Mouse (Mus musculus): ENCODE data around the gene Arf3. TPM values are rescaled to one million over a fixed set of nuclear protein-coding genes. Genes with fewer than 3 reads are reported as not detected.

The Arf3 gene
- polyA plus RNA-seq, 1 experiment from 2014 or later: 41.6 TPM

DNA sequence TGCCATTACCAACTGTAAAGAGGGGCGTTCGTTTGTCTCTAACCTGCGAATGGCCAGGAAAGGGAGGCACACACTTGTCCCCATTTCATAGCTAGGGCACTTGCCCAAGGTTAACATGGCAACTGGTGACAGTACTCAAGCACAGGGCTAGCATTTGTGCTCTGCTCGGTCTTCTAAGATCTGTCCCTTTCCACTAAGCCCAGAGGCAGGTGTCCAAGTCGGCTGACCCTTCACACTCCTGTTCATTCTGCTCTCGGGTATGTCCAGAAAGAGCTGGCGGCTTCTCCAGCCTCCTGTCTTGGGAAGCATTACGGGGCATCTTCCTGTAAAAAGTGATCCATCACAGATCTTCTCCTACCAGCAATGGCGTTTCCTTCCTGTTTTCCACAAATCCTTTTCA is 34.6 kb downstream of the Arf3 start:
- no peak overlapping the region for H3K9ac ChIP-seq

DNA sequence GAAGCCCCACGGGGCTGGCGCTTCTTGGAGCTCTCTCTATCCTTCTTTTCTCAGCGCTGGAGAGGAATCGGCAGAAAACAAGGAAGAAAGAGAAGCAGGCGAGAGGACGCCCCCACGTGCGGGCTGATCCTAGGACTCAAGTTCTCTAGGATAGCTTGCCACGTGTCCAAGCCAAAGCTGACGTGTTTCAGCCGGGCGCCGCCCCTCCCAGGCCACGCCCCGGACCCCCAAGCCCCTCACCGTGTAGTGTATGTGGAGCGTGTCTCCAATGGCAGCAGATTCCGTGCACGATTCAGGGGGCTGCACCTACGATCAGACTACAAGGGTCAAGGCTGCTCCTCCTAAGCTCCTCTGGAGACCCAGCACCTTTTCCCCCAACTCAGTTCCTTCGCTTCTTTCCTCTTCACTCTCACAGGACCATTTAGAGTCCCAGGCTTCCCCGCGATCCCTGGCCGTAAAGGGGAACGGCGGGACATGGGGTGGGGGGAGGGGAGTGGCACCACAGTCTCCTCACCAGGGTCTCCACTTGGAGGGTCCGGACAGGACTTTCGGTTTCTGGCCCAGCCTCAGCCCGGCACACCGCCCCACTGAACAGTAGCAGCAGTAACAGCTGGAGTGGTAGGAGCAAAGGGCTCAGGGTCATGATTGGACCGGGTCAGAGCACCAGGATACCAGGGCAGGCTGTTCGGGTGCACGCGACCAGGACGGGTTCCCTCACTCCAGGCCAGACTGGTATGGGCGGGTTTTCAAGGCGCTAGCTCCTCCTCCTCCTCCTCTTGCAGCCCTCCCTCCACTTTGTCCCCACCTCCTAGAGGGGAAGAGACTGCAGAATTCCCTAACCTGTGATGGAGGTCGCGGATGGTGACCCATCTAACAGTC is 35.3 kb downstream of the Arf3 start, which contains the start of gene Fkbp11:
Gene Fkbp11 (minus strand): TSS at position 756 of the 879 bp plus-strand sequence.
- peaks cover 17% of the 10 kb centered on the region for H3K4me1 ChIP-seq
- peak; percentile 84 for ATAC-seq (ENCODE audit: insufficient read depth, low FRiP score, low read depth)
- peak within 1 kb of the TSS; percentile 53 for H3K4me3 ChIP-seq (replicated peaks)
- WGBS: under 1% methylated on average over 38 of the region's 39 CpGs
- H3K27me3 ChIP-seq (replicated peaks): no peaks in the 10 kb centered on the region
- H3K36me3 ChIP-seq: no peaks in the 10 kb centered on the region
- H3K9me3 ChIP-seq: no peaks in the 10 kb centered on the region
- H3K9ac ChIP-seq: peak within 1 kb of the TSS; percentile 33; the same call in 1 of the 2 replicates
- H3K4me2 ChIP-seq: peak within 1 kb of the TSS; percentile 98
- H3K27ac ChIP-seq: peak within 1 kb of the TSS; percentile 42

More for the DNA sequence above, 34.6 kb downstream of the Arf3 start:
- Histone ChIP-seq H3K4me1 (peaks cover 18% of the 10 kb centered on the region), H3K4me2 (peak overlapping the region; percentile 98), H3K27ac (no peak overlapping the region), H3K4me3 (replicated peaks) (peak overlapping the region; percentile 53), H3K36me3 (no peaks in the 10 kb centered on the region), H3K9me3 (no peaks in the 10 kb centered on the region), H3K27me3 (replicated peaks) (no peaks in the 10 kb centered on the region)
- ATAC-seq (ENCODE audit: insufficient read depth, low FRiP score, low read depth): no peak
- 22% methylated on average over 9 of the region's 9 CpGs for WGBS

DNA sequence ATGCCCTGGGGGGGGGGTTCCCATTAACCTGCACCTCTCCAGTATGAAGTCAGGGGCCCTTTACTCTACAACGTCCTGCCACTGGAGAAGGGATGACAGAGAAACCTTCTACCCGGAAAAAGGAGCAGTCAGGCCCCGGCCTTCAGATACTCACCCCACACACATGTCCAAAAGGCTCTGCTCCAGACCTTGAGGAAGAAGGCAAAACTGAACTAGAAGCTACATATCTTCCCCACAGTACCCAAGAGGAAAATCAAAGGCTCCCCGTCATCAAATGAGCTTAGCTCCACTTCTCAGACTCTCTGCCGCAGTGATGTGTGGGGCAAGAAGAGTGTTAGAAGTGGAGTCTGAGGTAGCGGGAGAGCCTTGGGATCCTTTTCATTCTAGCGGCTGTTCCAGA is 36.3 kb downstream of the Arf3 start:
- Histone ChIP-seq H3K27me3 (replicated peaks) (no peaks in the 10 kb centered on the region), H3K9ac (no peak overlapping the region), H3K4me1 (peaks cover 17% of the 10 kb centered on the region), H3K9me3 (no peaks in the 10 kb centered on the region), H3K36me3 (no peaks in the 10 kb centered on the region), H3K4me3 (replicated peaks) (peak overlapping the region; percentile 53), H3K4me2 (peak overlapping the region; percentile 98), H3K27ac (no peak overlapping the region)
- WGBS: 52% methylated on average over 7 of the region's 7 CpGs
- no peak for ATAC-seq (ENCODE audit: insufficient read depth, low FRiP score, low read depth)

DNA sequence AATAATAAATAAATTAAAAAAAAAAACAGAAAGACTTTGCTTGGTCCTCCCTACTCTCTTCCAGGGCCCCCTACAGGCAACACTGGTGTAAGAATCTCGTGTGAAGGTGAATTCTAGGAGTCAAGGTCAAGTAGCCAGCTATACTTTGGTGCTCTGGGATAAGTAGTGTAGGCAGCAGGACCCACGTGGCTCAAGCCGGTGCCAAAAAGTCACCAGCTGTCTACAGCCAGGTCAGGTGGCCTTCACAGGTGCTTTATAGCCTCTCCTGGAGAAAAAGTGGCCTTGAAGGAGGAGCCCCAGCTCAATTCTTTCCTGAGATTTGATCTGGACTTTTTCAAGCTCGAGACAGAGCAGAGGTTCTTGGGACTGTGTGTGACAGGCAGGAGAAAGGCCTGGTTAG is 36.9 kb downstream of the Arf3 start:
- H3K4me1 ChIP-seq: peaks cover 17% of the 10 kb centered on the region
- no peak overlapping the region for H3K4me3 ChIP-seq (replicated peaks)
- ATAC-seq (ENCODE audit: insufficient read depth, low FRiP score, low read depth): no peak
- WGBS: 66% methylated on average over 4 of the region's 4 CpGs
- no peak overlapping the region for H3K9ac ChIP-seq
- H3K27me3 ChIP-seq (replicated peaks): no peaks in the 10 kb centered on the region
- no peaks in the 10 kb centered on the region for H3K9me3 ChIP-seq
- no peak overlapping the region for H3K27ac ChIP-seq
- H3K36me3 ChIP-seq: no peaks in the 10 kb centered on the region
- no peak overlapping the region; the same call in 1 of the 2 replicates for H3K4me2 ChIP-seq

DNA sequence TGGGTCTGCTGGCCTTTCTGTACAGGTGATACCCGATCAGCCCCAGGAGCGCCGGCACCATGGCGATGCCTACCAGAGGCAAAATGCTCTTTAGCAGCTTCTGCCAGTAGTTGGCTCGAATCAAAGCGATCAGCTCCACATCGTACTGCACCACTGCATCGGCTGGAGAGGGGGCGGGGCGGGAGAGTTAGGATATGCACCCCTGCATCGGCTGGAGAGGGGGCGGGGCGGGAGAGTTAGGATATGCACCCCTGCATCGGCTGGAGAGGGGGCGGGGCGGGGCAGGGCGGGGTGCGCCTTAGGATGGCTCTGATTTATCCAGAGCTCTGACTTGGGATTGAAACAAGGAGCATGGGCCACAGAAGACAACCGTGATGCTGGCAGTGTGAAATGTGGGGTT is 38.6 kb downstream of the Arf3 start:
- Histone ChIP-seq H3K4me3 (replicated peaks) (no peak overlapping the region), H3K27me3 (replicated peaks) (no peaks in the 10 kb centered on the region), H3K9ac (no peak overlapping the region), H3K4me2 (peak overlapping the region; percentile 23), H3K4me1 (peaks cover 17% of the 10 kb centered on the region), H3K36me3 (no peaks in the 10 kb centered on the region), H3K27ac (no peak overlapping the region), H3K9me3 (no peaks in the 10 kb centered on the region)
- WGBS: 27% methylated on average over 19 of the region's 19 CpGs
- ATAC-seq (ENCODE audit: insufficient read depth, low FRiP score, low read depth): no peak

DNA sequence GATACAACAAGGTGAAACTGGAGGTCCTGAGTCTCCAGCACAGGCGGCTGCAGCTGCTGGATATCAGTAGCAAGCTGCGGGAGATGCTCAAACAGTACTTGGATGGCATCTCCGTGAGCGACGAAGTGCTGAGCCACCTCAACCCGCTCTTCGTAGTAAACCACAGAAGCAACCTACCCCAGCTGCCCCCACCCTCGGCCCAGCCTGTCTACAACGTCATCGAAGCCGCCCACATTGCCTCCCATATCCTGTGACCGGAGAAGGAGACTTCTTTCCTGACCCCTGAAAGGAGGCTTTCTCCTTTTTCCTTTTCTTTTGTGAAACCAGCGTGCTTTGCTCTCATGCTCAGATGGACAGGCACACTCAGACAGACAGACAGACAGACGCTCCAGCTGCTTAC is 40.2 kb downstream of the Arf3 start:
- H3K27me3 ChIP-seq (replicated peaks): no peaks in the 10 kb centered on the region
- no peak overlapping the region for H3K9ac ChIP-seq
- H3K4me2 ChIP-seq: 0 out of 2 replicates have a peak overlapping the region, but pooled peaks have one; percentile 9
- no peak overlapping the region for H3K4me3 ChIP-seq (replicated peaks)
- H3K36me3 ChIP-seq: no peaks in the 10 kb centered on the region
- H3K9me3 ChIP-seq: no peaks in the 10 kb centered on the region
- no peak for ATAC-seq (ENCODE audit: insufficient read depth, low FRiP score, low read depth)
- H3K4me1 ChIP-seq: peaks cover 14% of the 10 kb centered on the region
- H3K27ac ChIP-seq: no peak overlapping the region
- 39% methylated on average over 14 of the region's 14 CpGs for WGBS

DNA sequence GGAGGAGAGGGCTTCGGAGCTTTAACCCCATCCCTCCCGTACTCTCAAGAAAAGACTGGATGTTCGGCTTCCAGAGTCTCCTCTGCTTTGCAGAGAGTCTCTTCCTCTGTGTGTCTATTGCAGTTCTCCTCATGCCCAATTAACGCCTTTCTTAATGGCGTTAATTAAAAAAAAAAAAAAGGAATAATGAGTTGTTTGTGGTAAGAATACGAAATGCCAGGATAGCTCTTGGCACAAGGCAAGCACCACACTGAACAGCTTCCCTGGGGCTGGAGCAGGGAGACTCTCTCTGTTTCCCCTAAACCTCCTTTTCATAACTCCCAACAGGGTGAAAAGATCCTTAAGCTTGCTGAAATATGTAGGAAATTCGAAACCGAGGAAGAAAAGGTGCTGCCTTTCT is 40.8 kb downstream of the Arf3 start:
- no peak for ATAC-seq (ENCODE audit: insufficient read depth, low FRiP score, low read depth)
- H3K27me3 ChIP-seq (replicated peaks): no peaks in the 10 kb centered on the region
- no peaks in the 10 kb centered on the region for H3K9me3 ChIP-seq
- no peak overlapping the region for H3K4me3 ChIP-seq (replicated peaks)
- H3K4me1 ChIP-seq: peaks cover 9% of the 10 kb centered on the region
- no peak overlapping the region for H3K9ac ChIP-seq
- no peak overlapping the region for H3K27ac ChIP-seq
- H3K36me3 ChIP-seq: no peaks in the 10 kb centered on the region
- 73% methylated on average over 8 of the region's 8 CpGs for WGBS
- no peak overlapping the region for H3K4me2 ChIP-seq

DNA sequence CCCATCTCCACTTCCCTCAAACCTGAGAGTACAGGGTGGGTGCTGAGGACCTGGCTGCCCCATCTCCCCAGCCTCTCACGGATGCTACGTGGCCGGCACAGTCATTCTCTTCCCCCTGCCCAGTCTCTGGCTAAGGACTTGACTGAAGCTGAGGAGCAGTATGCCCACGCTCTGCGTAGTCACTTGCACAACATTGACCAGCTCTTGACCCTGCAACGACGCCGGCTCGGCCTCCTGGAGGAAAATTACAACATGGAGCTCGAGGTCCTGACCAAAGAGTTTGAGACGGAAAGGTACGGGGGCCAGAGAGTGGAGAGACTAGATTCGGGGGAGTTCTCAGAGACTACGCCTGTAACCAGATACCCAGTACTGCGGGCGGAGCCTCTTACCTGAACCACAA is 45.7 kb downstream of the Arf3 start:
- Histone ChIP-seq H3K27me3 (replicated peaks) (no peaks in the 10 kb centered on the region), H3K4me3 (replicated peaks) (no peak overlapping the region), H3K4me2 (no peak overlapping the region), H3K27ac (no peak overlapping the region), H3K4me1 (no peaks in the 10 kb centered on the region), H3K9me3 (no peaks in the 10 kb centered on the region), H3K9ac (no peak overlapping the region), H3K36me3 (no peaks in the 10 kb centered on the region)
- WGBS: 58% methylated on average over 16 of the region's 16 CpGs
- no peak for ATAC-seq (ENCODE audit: insufficient read depth, low FRiP score, low read depth)

DNA sequence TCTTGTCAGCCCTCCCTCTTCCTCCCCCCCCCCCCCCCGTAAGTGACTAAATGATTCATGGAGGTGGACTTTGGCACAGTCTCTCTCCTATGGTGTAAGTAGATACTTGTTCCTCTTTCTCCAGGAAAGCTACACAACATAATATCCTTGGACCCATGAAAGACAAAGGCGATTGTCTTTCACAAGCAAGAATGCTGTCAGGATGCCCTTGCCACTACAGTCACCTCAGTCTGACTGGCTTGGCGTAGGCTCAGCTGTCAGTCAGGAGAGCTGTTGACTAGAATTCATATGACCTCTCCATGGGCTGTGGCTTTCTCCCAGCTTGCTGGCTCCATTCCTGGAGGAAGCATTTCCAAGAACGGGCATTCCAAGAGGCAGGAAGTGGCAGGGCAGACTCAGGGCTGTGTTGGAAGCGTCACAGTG is 48.8 kb downstream of the Arf3 start:
- Histone ChIP-seq H3K36me3 (no peaks in the 10 kb centered on the region), H3K4me2 (no peak overlapping the region), H3K4me1 (no peaks in the 10 kb centered on the region), H3K27me3 (replicated peaks) (no peaks in the 10 kb centered on the region), H3K9ac (no peak overlapping the region), H3K4me3 (replicated peaks) (no peak overlapping the region), H3K9me3 (no peaks in the 10 kb centered on the region), H3K27ac (no peak overlapping the region)
- 61% methylated on average over 5 of the region's 5 CpGs for WGBS
- ATAC-seq (ENCODE audit: insufficient read depth, low FRiP score, low read depth): no peak

DNA sequence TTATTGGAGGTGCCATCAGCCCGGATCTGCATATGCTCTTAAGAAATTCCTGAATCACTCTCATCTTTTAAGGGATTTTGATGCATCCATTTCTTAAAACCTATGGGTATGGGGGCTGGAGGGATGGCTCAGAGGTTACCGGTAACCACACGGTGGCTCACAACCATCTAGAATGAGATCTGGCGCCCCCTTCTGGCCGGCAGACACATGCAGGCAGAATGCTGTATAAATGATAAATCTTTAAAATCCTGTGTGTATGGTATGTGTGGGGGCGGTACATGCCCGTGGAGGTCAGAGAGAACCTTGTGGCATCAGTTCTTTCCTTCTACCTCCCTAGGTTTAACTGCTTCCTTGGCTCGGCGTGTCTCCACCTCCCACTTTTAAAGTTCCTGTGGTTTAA is 52.6 kb downstream of the Arf3 start:
- H3K4me2 ChIP-seq: no peak overlapping the region
- H3K9me3 ChIP-seq: no peaks in the 10 kb centered on the region
- no peak overlapping the region for H3K27ac ChIP-seq
- H3K27me3 ChIP-seq (replicated peaks): no peaks in the 10 kb centered on the region
- no peaks in the 10 kb centered on the region for H3K36me3 ChIP-seq
- 12% methylated on average over 9 of the region's 9 CpGs for WGBS
- H3K4me1 ChIP-seq: no peaks in the 10 kb centered on the region
- no peak for ATAC-seq (ENCODE audit: insufficient read depth, low FRiP score, low read depth)
- no peak overlapping the region for H3K4me3 ChIP-seq (replicated peaks)
- H3K9ac ChIP-seq: no peak overlapping the region

DNA sequence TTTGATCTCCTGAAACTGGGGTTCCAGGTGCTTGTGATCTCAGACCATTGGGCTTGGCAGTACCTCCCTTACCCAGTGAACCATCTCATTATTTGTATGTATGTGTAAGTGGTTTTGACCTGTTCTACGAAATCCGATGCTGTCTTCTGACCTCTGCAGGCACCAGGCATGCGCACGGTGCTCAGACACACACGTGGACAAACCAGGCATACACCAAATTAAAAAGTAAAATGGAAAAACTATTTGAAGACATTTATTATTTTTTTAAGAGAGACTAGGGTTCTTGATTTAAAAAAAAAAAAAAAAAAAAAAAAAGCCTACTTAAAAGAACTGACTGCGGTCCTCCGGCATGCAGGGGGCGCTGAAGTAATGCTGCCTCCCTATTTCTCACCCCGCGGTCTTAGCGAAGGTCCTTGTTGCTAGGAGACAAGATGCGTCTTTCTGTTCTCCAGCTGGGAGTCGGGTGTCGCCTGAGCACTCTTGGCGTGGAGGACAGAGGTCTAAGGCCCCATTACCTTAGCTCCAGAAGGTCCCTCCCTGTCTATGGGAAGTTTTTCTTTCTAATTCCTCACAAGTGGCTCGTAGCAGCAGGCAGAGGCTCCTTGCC is 55.1 kb downstream of the Arf3 start, which contains the start of gene Ccdc65:
Gene Ccdc65 (plus strand): TSS at position 442 of the 607 bp plus-strand sequence.
- no peaks in the 10 kb centered on the region for H3K36me3 ChIP-seq
- H3K4me1 ChIP-seq: no peaks in the 10 kb centered on the region
- peak within 1 kb of the TSS; percentile 58 for H3K4me2 ChIP-seq
- no peak within 1 kb of the TSS for H3K9ac ChIP-seq
- H3K27ac ChIP-seq: no peak within 1 kb of the TSS
- 0 out of 2 replicates have a peak, but pooled peaks have one; percentile 63 for ATAC-seq (ENCODE audit: insufficient read depth, low FRiP score, low read depth)
- peak within 1 kb of the TSS; percentile 37 for H3K4me3 ChIP-seq (replicated peaks)
- H3K27me3 ChIP-seq (replicated peaks): 0 out of 2 replicates have a peak, but pooled peaks cover 5% of the 10 kb centered on the region
- WGBS: 17% methylated on average over 16 of the region's 16 CpGs
- H3K9me3 ChIP-seq: no peaks in the 10 kb centered on the region

DNA sequence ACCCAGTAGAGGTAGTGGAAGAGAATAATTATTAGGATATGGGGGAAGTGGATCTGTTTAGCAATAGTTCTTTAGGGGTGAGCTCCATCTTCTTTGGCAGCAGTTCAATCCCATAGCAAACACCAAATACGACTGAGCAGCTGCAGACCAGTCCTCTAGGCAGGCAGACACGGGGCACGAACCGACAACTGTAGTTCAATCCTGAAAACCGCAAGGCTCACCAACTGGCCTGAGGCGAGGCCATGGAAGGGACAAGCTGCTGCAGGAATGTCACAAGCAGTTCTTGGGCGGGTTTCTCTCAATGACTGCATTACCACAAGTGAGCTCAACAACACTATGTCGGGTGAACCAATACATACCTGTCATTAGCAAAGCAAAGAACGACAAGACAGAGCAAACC is 58.7 kb downstream of the Arf3 start:
- ATAC-seq (ENCODE audit: insufficient read depth, low FRiP score, low read depth): no peak
- WGBS: 59% methylated on average over 9 of the region's 9 CpGs
- Histone ChIP-seq H3K27me3 (replicated peaks) (peaks cover 24% of the 10 kb centered on the region), H3K9ac (no peak overlapping the region), H3K4me3 (replicated peaks) (no peak overlapping the region), H3K27ac (no peak overlapping the region), H3K4me2 (no peak overlapping the region), H3K9me3 (no peaks in the 10 kb centered on the region), H3K36me3 (no peaks in the 10 kb centered on the region), H3K4me1 (peaks cover 4% of the 10 kb centered on the region; the same call in 1 of the 2 replicates)

All from stomach, embryonic 15.5 days (tissue).